Mouse (Mus musculus) heart, embryonic 15.5 days (tissue): ENCODE measurements around the gene Snx1. TPM values are rescaled to one million over a fixed set of nuclear protein-coding genes. Genes with fewer than 3 reads are reported as not detected.

Source experiments
- ATAC-seq: fragments of 200-750 bp; cut with Nextera tagmentation; replicated peaks from 2 replicates; pipeline ENCODE4 v1.8.0; 2017; ENCODE audit warnings: low read depth, moderate TSS enrichment; ENCODE audit not compliant: insufficient number of reproducible peaks, insufficient read depth, low FRiP score
- H3K27ac ChIP-seq: fragments of 300-500 bp; sonication (generic); 2 replicates; pipeline ENCODE4 v1.5.1; 2015; ENCODE audit warnings: mild to moderate bottlenecking, inconsistent platforms
- H3K27me3 ChIP-seq: fragments of 300-500 bp; sonication (generic); 2 replicates; pipeline ENCODE4 v1.6.1; 2015; ENCODE audit warnings: inconsistent platforms
- H3K36me3 ChIP-seq: fragments of 300-500 bp; sonication (generic); 2 replicates; pipeline ENCODE4 v1.6.1; 2015; ENCODE audit warnings: mild to moderate bottlenecking, inconsistent platforms
- H3K4me1 ChIP-seq: fragments of 300-500 bp; sonication (generic); replicated peaks from 2 replicates; pipeline ENCODE4 v1.6.1; 2015; ENCODE audit warnings: inconsistent platforms
- H3K4me2 ChIP-seq: fragments of 300-500 bp; sonication (generic); 2 replicates; pipeline ENCODE4 v1.6.1; 2015; ENCODE audit warnings: inconsistent platforms, mild to moderate bottlenecking, moderate library complexity
- H3K4me3 ChIP-seq: fragments of 300-500 bp; sonication (generic); 2 replicates; pipeline ENCODE4 v1.5.1; 2015; ENCODE audit warnings: mild to moderate bottlenecking, inconsistent platforms
- H3K9ac ChIP-seq: fragments of 300-500 bp; sonication (generic); 2 replicates; pipeline ENCODE4 v1.6.1; 2015; ENCODE audit warnings: mild to moderate bottlenecking, inconsistent platforms
- H3K9me3 ChIP-seq: fragments of 300-500 bp; sonication (generic); replicated peaks from 2 replicates; pipeline ENCODE4 v1.6.1; 2016; ENCODE audit warnings: inconsistent platforms
- WGBS: fragments of 180-500 bp; shearing (Covaris S2); methylation state at CpG from one replicate; pipeline ENCODE4 v1.1.7; 2015; ENCODE audit warnings: mixed read lengths; 5-methylcytosine and 5-hydroxymethylcytosine counted together
- polyA plus RNA-seq: library from polyadenylated mRNA; unstranded; fragments of >200 nt; fragmentation: Nextera tagmentation; extraction: Ambion mirVana; gene quantifications from 2 replicates; pipeline ENCODE4 v1.2.1, GENCODE M21; 2015

The Snx1 gene
- polyA plus RNA-seq, 1 experiment from 2014 or later, result 57.8 TPM

DNA sequence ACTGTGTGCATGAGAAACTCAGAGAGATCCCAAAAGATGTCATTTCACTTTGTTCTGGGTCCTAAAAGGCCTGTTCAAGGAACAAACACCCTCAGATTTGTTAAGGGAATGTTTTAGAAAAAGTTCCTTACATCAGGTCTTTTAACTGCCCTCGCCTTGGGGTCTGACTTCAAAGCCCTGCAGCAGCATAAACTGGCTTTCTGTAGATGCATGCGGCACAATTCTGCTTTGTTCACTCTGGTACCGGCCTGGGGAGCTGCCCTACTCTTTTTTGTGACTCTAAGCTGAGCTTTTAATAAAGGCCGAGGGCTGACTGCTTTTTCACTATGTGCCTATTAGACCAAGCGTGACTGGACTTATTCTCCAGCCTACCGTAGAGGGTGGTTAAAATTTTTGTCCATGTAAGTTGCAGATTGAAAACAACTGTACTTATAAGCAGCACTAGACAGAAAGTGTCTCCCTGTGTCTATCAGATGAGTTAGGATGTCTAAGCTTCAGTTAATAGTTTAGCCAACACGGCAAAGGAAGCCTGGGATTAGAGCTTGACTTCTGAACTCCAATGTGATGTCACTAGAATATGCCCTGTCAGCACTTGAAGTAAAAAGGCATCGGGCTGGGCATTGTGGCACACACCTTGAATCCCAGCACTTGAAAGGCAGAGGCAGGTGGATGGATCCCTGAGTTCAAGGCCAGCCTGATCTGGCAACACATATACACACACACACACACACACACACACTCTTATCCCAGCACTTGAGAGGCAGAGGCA, 15.6 kb downstream of the Snx1 start:
- ATAC-seq, result no peak
- WGBS, result 82% methylated on average over 8 of the region's 8 CpGs
- H3K4me3 ChIP-seq, result no peak overlapping the region
- H3K4me1 ChIP-seq, result 0 out of 2 replicates have a peak, but pooled peaks cover 2% of the 10 kb centered on the region
- H3K27ac ChIP-seq, result no peak overlapping the region
- H3K27me3 ChIP-seq, result no peaks in the 10 kb centered on the region
- H3K9me3 ChIP-seq, result no peaks in the 10 kb centered on the region
- H3K36me3 ChIP-seq, result peaks cover 22% of the 10 kb centered on the region
- no peak overlapping the region for H3K9ac ChIP-seq
- H3K4me2 ChIP-seq, result no peak overlapping the region

DNA sequence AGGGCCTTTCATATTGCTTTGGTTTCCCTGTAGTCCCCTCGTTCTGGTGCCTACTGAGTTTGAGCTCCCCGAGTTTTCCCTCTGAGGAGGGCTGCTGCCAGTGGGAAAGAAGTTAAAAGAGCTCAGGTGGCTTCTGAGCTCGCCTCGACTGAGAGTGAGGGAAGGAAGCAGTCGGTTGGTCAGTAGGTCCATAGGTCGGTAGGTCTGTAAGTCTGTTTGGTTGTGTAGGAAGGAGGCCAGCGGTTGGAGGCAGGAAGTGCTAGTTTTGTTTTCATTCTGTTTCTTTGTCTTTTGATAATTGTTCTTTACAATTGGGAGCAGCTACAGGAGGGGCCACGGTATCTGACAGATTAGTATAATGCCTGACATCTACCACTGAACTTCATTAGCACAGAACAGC, 16.3 kb downstream of the Snx1 start:
- WGBS, result 72% methylated on average over 8 of the region's 8 CpGs
- Histone ChIP-seq H3K9me3 (no peaks in the 10 kb centered on the region), H3K4me2 (no peak overlapping the region), H3K27ac (no peak overlapping the region), H3K36me3 (peaks cover 28% of the 10 kb centered on the region), H3K27me3 (no peaks in the 10 kb centered on the region), H3K9ac (no peak overlapping the region), H3K4me1 (0 out of 2 replicates have a peak, but pooled peaks cover 2% of the 10 kb centered on the region), H3K4me3 (no peak overlapping the region)
- no peak for ATAC-seq

DNA sequence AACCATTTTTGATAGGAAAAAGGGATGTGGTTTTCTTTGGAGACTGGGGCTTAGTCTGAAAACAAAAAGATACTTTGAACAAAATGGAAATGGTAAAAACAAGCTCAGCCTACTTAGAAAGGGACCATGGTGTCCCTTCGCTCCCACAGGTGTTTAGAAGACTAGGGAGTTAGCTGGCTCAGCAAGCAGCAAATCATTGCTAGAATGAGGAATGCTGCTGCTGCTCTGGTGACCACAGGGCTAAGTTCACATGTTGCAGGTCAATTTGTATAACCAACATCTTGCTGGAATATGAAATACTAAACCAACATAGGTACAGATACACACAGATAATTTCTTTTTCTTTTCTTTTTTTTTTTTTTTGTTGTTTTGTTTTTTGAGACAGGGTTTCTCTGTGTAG, 16.8 kb downstream of the Snx1 start:
- 0 out of 2 replicates have a peak, but pooled peaks cover 2% of the 10 kb centered on the region for H3K4me1 ChIP-seq
- H3K27ac ChIP-seq, result no peak overlapping the region
- no peaks in the 10 kb centered on the region for H3K27me3 ChIP-seq
- H3K9me3 ChIP-seq, result no peaks in the 10 kb centered on the region
- H3K36me3 ChIP-seq, result peaks cover 33% of the 10 kb centered on the region
- ATAC-seq, result no peak
- H3K4me3 ChIP-seq, result no peak overlapping the region
- H3K9ac ChIP-seq, result no peak overlapping the region
- no peak overlapping the region for H3K4me2 ChIP-seq
- WGBS, result 97% methylated on average over 1 of the region's 1 CpGs

DNA sequence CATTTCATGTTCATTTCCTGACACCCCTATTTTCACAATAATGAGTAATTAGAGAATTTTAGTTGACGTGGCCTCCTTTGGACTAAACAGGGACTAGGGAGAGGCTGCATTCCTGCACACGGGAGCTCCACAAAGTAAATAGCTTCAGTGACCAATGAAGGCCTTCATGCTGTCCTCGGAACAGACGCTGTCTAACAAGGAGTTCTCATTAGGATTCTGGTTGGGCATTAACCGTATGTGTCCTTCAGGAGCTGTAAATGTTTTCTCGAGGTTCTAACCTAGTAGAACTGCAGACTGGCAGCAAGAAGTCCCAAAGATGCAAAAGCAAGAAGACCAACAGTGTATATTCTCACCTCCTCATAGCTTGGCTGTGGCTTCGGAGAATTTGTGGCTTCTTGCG, 21.2 kb downstream of the Snx1 start:
- Histone ChIP-seq H3K4me3 (no peak overlapping the region), H3K4me2 (no peak overlapping the region), H3K27ac (no peak overlapping the region), H3K9ac (no peak overlapping the region), H3K27me3 (no peaks in the 10 kb centered on the region), H3K9me3 (no peaks in the 10 kb centered on the region), H3K4me1 (no peaks in the 10 kb centered on the region), H3K36me3 (peaks cover 60% of the 10 kb centered on the region)
- no peak for ATAC-seq
- WGBS, result 88% methylated on average over 8 of the region's 8 CpGs

DNA sequence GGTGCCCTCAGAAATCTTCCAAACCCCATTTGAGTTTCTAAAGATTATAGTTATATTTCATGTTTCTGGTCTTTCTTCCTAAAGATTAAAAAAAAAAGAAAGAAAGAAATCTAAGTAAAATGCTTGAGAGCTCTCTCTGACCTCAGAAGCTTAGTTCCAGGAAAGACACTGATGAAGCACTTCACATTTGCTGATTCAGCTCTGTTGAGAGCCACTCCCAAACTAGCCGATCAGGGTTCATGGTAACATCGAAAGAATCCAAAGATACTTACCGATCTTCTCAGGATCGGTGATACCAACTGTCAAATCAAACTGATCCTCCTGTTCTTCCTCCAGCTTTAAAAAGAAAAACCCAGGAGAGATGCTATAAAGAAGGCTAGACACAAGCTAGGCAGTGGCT, 21.8 kb downstream of the Snx1 start:
- H3K27me3 ChIP-seq, result no peaks in the 10 kb centered on the region
- no peak overlapping the region for H3K27ac ChIP-seq
- no peak overlapping the region for H3K4me3 ChIP-seq
- H3K36me3 ChIP-seq, result peaks cover 64% of the 10 kb centered on the region
- H3K9ac ChIP-seq, result no peak overlapping the region
- ATAC-seq, result no peak
- H3K4me1 ChIP-seq, result no peaks in the 10 kb centered on the region
- WGBS, result 92% methylated on average over 4 of the region's 4 CpGs
- no peaks in the 10 kb centered on the region for H3K9me3 ChIP-seq
- no peak overlapping the region for H3K4me2 ChIP-seq

DNA sequence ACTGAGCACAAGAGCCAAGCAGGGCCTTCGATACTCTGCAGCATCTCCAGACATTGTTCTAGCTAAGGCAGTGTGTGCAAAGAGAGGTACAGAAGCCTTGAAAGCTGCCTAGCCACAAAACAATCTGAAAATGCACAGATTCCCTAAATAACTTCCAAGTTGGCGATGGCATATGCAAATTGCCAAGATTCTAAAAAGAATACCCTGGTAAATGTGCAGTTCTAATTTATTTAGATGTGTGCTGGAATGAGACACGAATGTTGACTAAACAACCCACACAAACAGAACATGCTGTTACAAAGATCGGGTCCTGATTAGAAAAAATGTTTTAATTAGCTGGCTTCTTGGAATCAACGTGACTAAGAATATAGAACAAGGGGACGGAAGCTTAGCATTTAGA, 23.7 kb downstream of the Snx1 start:
- no peaks in the 10 kb centered on the region for H3K4me1 ChIP-seq
- peaks cover 74% of the 10 kb centered on the region for H3K36me3 ChIP-seq
- H3K9ac ChIP-seq, result no peak overlapping the region
- H3K27me3 ChIP-seq, result no peaks in the 10 kb centered on the region
- H3K4me2 ChIP-seq, result no peak overlapping the region
- WGBS, result 90% methylated on average over 6 of the region's 6 CpGs
- no peaks in the 10 kb centered on the region for H3K9me3 ChIP-seq
- ATAC-seq, result no peak
- H3K27ac ChIP-seq, result no peak overlapping the region
- no peak overlapping the region for H3K4me3 ChIP-seq

DNA sequence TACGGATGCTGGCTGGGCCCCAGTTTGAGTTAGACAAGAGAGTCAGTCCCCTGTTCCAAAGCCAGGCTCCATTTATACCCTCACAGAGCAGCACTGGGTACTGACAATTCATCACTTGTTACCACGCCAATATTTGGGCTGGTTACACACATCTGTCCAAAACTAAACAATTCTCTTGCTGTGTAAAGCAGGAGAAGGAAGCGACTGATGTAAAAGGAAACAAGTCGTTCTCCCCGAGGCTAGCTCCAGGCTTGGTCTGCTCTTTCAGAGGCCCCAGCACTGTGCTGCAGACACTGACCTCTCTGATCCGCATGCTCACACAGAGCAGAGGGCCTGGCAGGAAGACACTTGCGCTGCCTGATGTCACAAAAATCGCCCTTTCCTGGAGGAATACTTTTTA, 24.8 kb downstream of the Snx1 start:
- Histone ChIP-seq H3K4me1 (no peaks in the 10 kb centered on the region), H3K4me2 (no peak overlapping the region), H3K36me3 (peaks cover 76% of the 10 kb centered on the region), H3K27ac (no peak overlapping the region), H3K9me3 (no peaks in the 10 kb centered on the region), H3K4me3 (no peak overlapping the region), H3K27me3 (no peaks in the 10 kb centered on the region), H3K9ac (no peak overlapping the region)
- WGBS, result 80% methylated on average over 8 of the region's 8 CpGs
- no peak for ATAC-seq

DNA sequence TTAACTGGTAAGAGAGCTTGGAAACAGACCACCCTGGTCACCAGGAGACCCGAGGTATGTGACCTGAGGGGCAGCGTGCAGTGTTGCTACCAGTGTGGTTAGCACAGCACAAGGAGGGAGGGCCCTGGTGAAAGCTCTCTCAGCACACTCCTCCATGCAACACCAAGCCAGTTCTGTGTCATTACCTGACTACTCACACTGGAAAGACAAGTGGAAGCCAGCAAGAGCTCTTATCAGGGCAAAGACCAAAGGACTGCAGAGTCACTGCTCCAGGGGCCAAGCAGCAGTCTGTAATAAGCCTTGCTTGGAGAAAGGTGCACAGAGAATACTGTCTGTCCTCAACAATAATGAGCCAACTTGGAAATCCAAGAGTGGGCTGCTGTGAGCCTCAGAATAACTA, 33.7 kb downstream of the Snx1 start:
- H3K4me2 ChIP-seq, result no peak overlapping the region
- ATAC-seq, result no peak
- peaks cover 11% of the 10 kb centered on the region for H3K4me1 ChIP-seq
- WGBS, result 65% methylated on average over 2 of the region's 2 CpGs
- H3K27ac ChIP-seq, result no peak overlapping the region
- no peaks in the 10 kb centered on the region for H3K9me3 ChIP-seq
- H3K9ac ChIP-seq, result no peak overlapping the region
- peaks cover 84% of the 10 kb centered on the region for H3K36me3 ChIP-seq
- H3K4me3 ChIP-seq, result no peak overlapping the region
- no peaks in the 10 kb centered on the region for H3K27me3 ChIP-seq

DNA sequence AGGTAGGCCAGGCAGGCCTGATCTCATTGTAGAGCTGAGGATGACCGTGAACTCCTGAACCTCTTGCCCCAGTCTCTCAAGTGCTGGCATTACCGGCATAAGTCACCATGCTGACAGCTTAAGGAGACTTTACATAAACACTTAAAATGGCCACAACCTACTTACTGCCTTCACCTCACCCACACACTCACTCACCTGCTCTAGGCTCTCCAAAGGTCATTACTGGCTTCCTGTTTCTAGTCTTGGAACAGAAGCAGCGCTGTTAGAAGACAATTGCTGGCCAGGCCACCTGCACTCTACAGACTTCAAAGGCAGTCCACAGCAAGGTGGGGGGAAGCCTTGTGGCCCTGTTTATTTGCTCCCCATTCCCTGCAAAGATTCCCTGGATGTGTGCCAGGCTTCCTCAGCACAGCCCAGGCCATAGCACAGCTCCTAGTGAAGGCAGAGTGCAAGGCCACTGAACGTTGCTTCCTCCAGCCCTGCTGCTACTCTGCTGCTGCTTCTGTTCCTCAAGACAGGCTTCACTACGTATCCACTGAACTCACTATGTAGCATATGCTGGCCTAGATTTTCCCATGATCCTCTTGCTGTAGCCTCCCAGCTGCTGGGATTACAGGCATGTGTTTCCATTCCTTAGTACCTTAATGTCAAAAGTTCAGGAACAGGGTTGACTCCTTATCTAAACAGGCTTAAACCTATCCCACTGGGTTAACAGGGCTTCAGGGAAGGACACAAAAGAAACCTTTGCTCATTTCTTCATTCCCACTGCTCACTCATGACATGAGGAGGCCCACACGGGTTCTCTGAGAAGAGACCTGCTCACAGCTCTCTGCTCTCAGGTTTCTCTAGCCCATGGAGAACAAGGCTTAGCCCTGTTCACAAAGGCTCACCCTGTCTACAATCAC, 34.8 kb downstream of the Snx1 start:
- ATAC-seq, result no peak; the same call in 1 of the 2 replicates
- no peak overlapping the region for H3K4me3 ChIP-seq
- H3K9me3 ChIP-seq, result no peaks in the 10 kb centered on the region
- no peak overlapping the region for H3K27ac ChIP-seq
- H3K9ac ChIP-seq, result no peak overlapping the region
- 61% methylated on average over 6 of the region's 6 CpGs for WGBS
- peaks cover 82% of the 10 kb centered on the region for H3K36me3 ChIP-seq
- H3K4me1 ChIP-seq, result peaks cover 11% of the 10 kb centered on the region
- H3K27me3 ChIP-seq, result no peaks in the 10 kb centered on the region
- H3K4me2 ChIP-seq, result no peak overlapping the region

DNA sequence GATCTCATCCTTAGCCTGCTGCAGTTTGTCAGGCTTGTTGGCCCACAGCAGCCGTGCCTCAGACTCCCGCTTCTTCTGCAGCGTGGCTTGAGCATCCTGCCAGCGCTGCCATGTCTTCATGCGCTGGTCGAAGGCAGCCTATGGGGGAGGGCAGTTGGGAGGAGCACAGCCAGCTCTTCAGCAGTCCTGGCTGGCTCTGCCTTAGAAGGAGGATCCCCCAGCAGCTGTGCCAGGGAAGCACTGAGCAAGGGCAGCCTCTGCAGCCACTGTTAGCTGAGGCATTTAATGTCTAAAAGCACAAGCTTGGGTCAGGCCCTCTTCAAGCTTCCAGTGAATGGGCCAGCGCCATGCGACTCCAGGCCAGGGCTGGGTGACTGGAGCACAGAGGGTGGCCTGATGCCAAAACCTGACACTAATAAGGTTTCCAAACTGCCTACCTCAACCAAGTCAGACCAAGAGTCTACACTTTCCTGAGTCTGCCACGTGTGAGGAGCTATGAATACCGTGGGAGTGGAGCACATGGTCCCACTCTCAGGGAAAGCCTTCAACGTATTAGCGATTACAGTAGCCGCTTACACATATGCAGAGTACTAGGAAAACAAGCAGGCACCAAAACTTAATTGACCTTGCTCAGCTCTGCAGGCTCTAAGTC, 35.7 kb downstream of the Snx1 start:
- H3K4me2 ChIP-seq, result no peak overlapping the region
- H3K36me3 ChIP-seq, result peaks cover 79% of the 10 kb centered on the region
- 80% methylated on average over 13 of the region's 13 CpGs for WGBS
- H3K27me3 ChIP-seq, result no peaks in the 10 kb centered on the region
- peaks cover 11% of the 10 kb centered on the region for H3K4me1 ChIP-seq
- no peaks in the 10 kb centered on the region for H3K9me3 ChIP-seq
- H3K27ac ChIP-seq, result no peak overlapping the region
- no peak overlapping the region for H3K4me3 ChIP-seq
- no peak for ATAC-seq
- H3K9ac ChIP-seq, result no peak overlapping the region

DNA sequence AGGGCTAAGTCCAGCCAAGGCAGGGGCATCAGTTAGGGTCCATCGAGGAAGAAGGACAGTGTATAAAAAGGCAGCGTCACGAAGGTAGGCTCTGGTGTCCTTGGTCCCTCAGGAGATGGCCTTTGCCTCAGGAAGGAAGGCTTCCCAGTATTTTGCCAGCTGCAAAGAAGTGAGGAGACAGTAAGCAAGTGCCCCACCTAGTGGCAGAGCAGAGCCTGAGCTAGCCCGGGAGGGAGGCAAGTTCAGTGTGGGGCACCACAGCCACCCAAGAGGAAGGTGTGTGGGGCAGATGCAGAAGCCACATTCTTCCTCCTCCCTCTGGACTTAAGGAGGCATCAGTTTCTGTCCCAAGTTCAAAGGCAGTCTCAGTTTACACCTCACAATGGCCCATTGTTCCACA, 38.0 kb downstream of the Snx1 start:
- no peaks in the 10 kb centered on the region for H3K9me3 ChIP-seq
- no peak overlapping the region for H3K4me3 ChIP-seq
- H3K27ac ChIP-seq, result no peak overlapping the region
- no peaks in the 10 kb centered on the region for H3K27me3 ChIP-seq
- H3K9ac ChIP-seq, result no peak overlapping the region
- peaks cover 56% of the 10 kb centered on the region for H3K36me3 ChIP-seq
- ATAC-seq, result no peak
- WGBS, result 45% methylated on average over 4 of the region's 4 CpGs
- H3K4me2 ChIP-seq, result no peak overlapping the region
- peaks cover 11% of the 10 kb centered on the region for H3K4me1 ChIP-seq
